Mouse (Mus musculus) midbrain, embryonic 11.5 days (tissue): ENCODE results near the gene Kif21b. TPM values are rescaled to one million over a fixed set of nuclear protein-coding genes. Genes with fewer than 3 reads are reported as not detected.

Experiments used
- ATAC-seq: fragments of 200-750 bp; cut with Nextera tagmentation; 2 replicates; pipeline ENCODE4 v1.8.0; 2017; ENCODE audit warnings: moderate TSS enrichment, moderate library complexity; ENCODE audit not compliant: low FRiP score
- DNase-seq: peaks from one replicate; pipeline ENCODE4 v3.0.0; 2015; ENCODE audit warnings: low spot score; ENCODE audit errors: missing footprints
- H3K27ac ChIP-seq: fragments of 300-500 bp; sonication (generic); 2 replicates; pipeline ENCODE4 v1.5.1; 2014; ENCODE audit warnings: low read depth, low read length
- H3K27me3 ChIP-seq: fragments of 300-500 bp; sonication (generic); 2 replicates; pipeline ENCODE4 v1.6.1; 2014; ENCODE audit warnings: mild to moderate bottlenecking, low read length, moderate library complexity, mixed read lengths; ENCODE audit not compliant: control insufficient read depth, insufficient read depth
- H3K36me3 ChIP-seq: fragments of 300-500 bp; sonication (generic); 2 replicates; pipeline ENCODE4 v1.6.1; 2014; ENCODE audit warnings: mild to moderate bottlenecking, low read length, moderate library complexity, mixed read lengths; ENCODE audit not compliant: control insufficient read depth, insufficient read depth
- H3K4me1 ChIP-seq: fragments of 300-500 bp; sonication (generic); 2 replicates; pipeline ENCODE4 v1.6.1; 2014; ENCODE audit warnings: low read length; ENCODE audit not compliant: control insufficient read depth, insufficient read depth
- H3K4me2 ChIP-seq: fragments of 300-500 bp; sonication (generic); 2 replicates; pipeline ENCODE4 v1.6.1; 2014; ENCODE audit warnings: mild to moderate bottlenecking, moderate library complexity
- H3K4me3 ChIP-seq: fragments of 300-500 bp; sonication (generic); 2 replicates; pipeline ENCODE4 v1.5.1; 2014; ENCODE audit warnings: low read depth, low read length
- H3K9ac ChIP-seq: fragments of 300-500 bp; sonication (generic); 2 replicates; pipeline ENCODE4 v1.6.1; 2014; ENCODE audit warnings: low read length
- H3K9me3 ChIP-seq: fragments of 300-500 bp; sonication (generic); 2 replicates; pipeline ENCODE4 v1.6.1; 2016; ENCODE audit warnings: low read length; ENCODE audit not compliant: control insufficient read depth
- WGBS: fragments of 180-500 bp; shearing (Covaris S2); extraction: QIAGEN DNeasy Blood & Tissue Kit; methylation state at CpG from one replicate; pipeline ENCODE4 v1.1.7; 2014; 5-methylcytosine and 5-hydroxymethylcytosine counted together
- polyA plus RNA-seq: library from polyadenylated mRNA; unstranded; fragments of >200 nt; fragmentation: Nextera tagmentation; extraction: Ambion mirVana; gene quantifications from 2 replicates; pipeline ENCODE4 v1.2.1, GENCODE M21; 2014

The Kif21b gene
- 11.9 and 12.9 TPM in 2 replicates for polyA plus RNA-seq

GRCm38 (mm10) chr1:136130951-136131558 is at the start of gene Kif21b:
Gene Kif21b, plus strand, starts transcription at chr1:136131389.
- peak within 1 kb of the TSS; percentile 60 for H3K4me2 ChIP-seq
- H3K9me3 ChIP-seq: no peaks in the 10 kb centered on the region
- DNase-seq: peak; percentile 99
- peak within 1 kb of the TSS; percentile 76 for H3K9ac ChIP-seq
- H3K4me1 ChIP-seq: peaks cover 24% of the 10 kb centered on the region
- WGBS: 2% methylated on average over 42 of the region's 42 CpGs
- ATAC-seq: peak; percentile 94
- H3K36me3 ChIP-seq: no peaks in the 10 kb centered on the region
- peaks cover 7% of the 10 kb centered on the region; the same call in 1 of the 2 replicates for H3K27me3 ChIP-seq
- peak within 1 kb of the TSS; percentile 36 for H3K27ac ChIP-seq
- H3K4me3 ChIP-seq: peak within 1 kb of the TSS; percentile 57

GRCm38 (mm10) chr1:136085988-136086685 is 45.1 kb upstream of the Kif21b start:
- no peaks in the 10 kb centered on the region for H3K27me3 ChIP-seq
- no peaks in the 10 kb centered on the region for H3K36me3 ChIP-seq
- DNase-seq (no peak), ATAC-seq (no peak)
- no peak overlapping the region for H3K27ac ChIP-seq
- H3K4me2 ChIP-seq: no peak overlapping the region
- H3K4me1 ChIP-seq: no peaks in the 10 kb centered on the region
- H3K9me3 ChIP-seq: no peaks in the 10 kb centered on the region
- H3K9ac ChIP-seq: no peak overlapping the region
- WGBS: 93% methylated on average over 3 of the region's 3 CpGs
- H3K4me3 ChIP-seq: no peak overlapping the region

- Histone ChIP-seq H3K4me2 (no peak overlapping the region), H3K4me1 (no peaks in the 10 kb centered on the region), H3K9me3 (no peaks in the 10 kb centered on the region), H3K27ac (no peak overlapping the region), H3K27me3 (no peaks in the 10 kb centered on the region), H3K9ac (no peak overlapping the region), H3K36me3 (no peaks in the 10 kb centered on the region), H3K4me3 (no peak overlapping the region)
- WGBS: 80% methylated on average over 9 of the region's 9 CpGs
- DNase-seq: no peak
- ATAC-seq: no peak
Measured at GRCm38 (mm10) chr1:136089368-136090165, 41.6 kb upstream of the Kif21b start.

GRCm38 (mm10) chr1:136093726-136094125 is 37.5 kb upstream of the Kif21b start:
- no peak overlapping the region for H3K4me2 ChIP-seq
- no peaks in the 10 kb centered on the region for H3K36me3 ChIP-seq
- no peaks in the 10 kb centered on the region for H3K9me3 ChIP-seq
- no peak overlapping the region for H3K27ac ChIP-seq
- DNase-seq (no peak), ATAC-seq (no peak)
- no peaks in the 10 kb centered on the region for H3K27me3 ChIP-seq
- no peak overlapping the region for H3K9ac ChIP-seq
- no peak overlapping the region for H3K4me3 ChIP-seq
- H3K4me1 ChIP-seq: no peaks in the 10 kb centered on the region
- WGBS: 73% methylated on average over 3 of the region's 3 CpGs

- Histone ChIP-seq H3K4me1 (no peaks in the 10 kb centered on the region), H3K9me3 (no peaks in the 10 kb centered on the region), H3K9ac (no peak overlapping the region), H3K4me2 (no peak overlapping the region), H3K27me3 (no peaks in the 10 kb centered on the region), H3K36me3 (no peaks in the 10 kb centered on the region), H3K4me3 (no peak overlapping the region), H3K27ac (no peak overlapping the region)
- WGBS: 74% methylated on average over 5 of the region's 5 CpGs
- no peak for ATAC-seq
- no peak for DNase-seq
Measured at GRCm38 (mm10) chr1:136094807-136095206, 36.4 kb upstream of the Kif21b start.

GRCm38 (mm10) chr1:136102094-136102493 is 29.1 kb upstream of the Kif21b start:
- DNase-seq (no peak), ATAC-seq (no peak)
- Histone ChIP-seq H3K27me3 (no peaks in the 10 kb centered on the region), H3K9me3 (no peaks in the 10 kb centered on the region), H3K4me3 (no peak overlapping the region), H3K9ac (no peak overlapping the region), H3K27ac (no peak overlapping the region), H3K36me3 (no peaks in the 10 kb centered on the region), H3K4me2 (no peak overlapping the region), H3K4me1 (no peaks in the 10 kb centered on the region)
- 76% methylated on average over 4 of the region's 4 CpGs for WGBS

- WGBS: 87% methylated on average over 3 of the region's 3 CpGs
Measured at GRCm38 (mm10) chr1:136102551-136102950, 28.6 kb upstream of the Kif21b start.

GRCm38 (mm10) chr1:136102981-136103380 is 28.2 kb upstream of the Kif21b start:
- H3K9me3 ChIP-seq: no peaks in the 10 kb centered on the region
- no peaks in the 10 kb centered on the region for H3K27me3 ChIP-seq
- no peaks in the 10 kb centered on the region for H3K36me3 ChIP-seq
- DNase-seq: no peak
- H3K27ac ChIP-seq: no peak overlapping the region
- H3K9ac ChIP-seq: no peak overlapping the region
- peak; percentile 33; the same call in 1 of the 2 replicates for ATAC-seq
- no peaks in the 10 kb centered on the region for H3K4me1 ChIP-seq
- WGBS: 86% methylated on average over 2 of the region's 2 CpGs
- H3K4me3 ChIP-seq: no peak overlapping the region
- H3K4me2 ChIP-seq: no peak overlapping the region

More at GRCm38 (mm10) chr1:136102551-136102950, 28.6 kb upstream of the Kif21b start:
- H3K4me3 ChIP-seq: no peak overlapping the region
- H3K4me1 ChIP-seq: no peaks in the 10 kb centered on the region
- H3K36me3 ChIP-seq: no peaks in the 10 kb centered on the region
- no peak overlapping the region for H3K4me2 ChIP-seq
- H3K27me3 ChIP-seq: no peaks in the 10 kb centered on the region
- ATAC-seq (no peak), DNase-seq (no peak)
- no peaks in the 10 kb centered on the region for H3K9me3 ChIP-seq
- no peak overlapping the region for H3K9ac ChIP-seq
- H3K27ac ChIP-seq: no peak overlapping the region

GRCm38 (mm10) chr1:136103696-136104095 is 27.5 kb upstream of the Kif21b start:
- no peaks in the 10 kb centered on the region for H3K36me3 ChIP-seq
- WGBS: 92% methylated on average over 7 of the region's 7 CpGs
- ATAC-seq: no peak
- no peak overlapping the region for H3K27ac ChIP-seq
- no peaks in the 10 kb centered on the region for H3K27me3 ChIP-seq
- DNase-seq: no peak
- no peaks in the 10 kb centered on the region for H3K9me3 ChIP-seq
- H3K9ac ChIP-seq: no peak overlapping the region
- no peaks in the 10 kb centered on the region for H3K4me1 ChIP-seq
- no peak overlapping the region for H3K4me2 ChIP-seq
- no peak overlapping the region for H3K4me3 ChIP-seq
